Mouse (Mus musculus): Measurements from ENCODE around the gene Iqgap3. TPM values are rescaled to one million over a fixed set of nuclear protein-coding genes. Genes with fewer than 3 reads are reported as not detected.

Gene Iqgap3
- polyA plus RNA-seq, 1 experiment, result 0.96 TPM

- TF ChIP-seq CTCF (IDR thresholded peaks at IDR 0.05; ENCODE audit: extremely low read depth, insufficient read depth, low read length), result no peak
- peak overlapping the region; percentile 83; the same call in 1 of the 2 replicates for H3K4me3 ChIP-seq (ENCODE audit: insufficient read depth, low read length)
- peaks cover 25% of the 10 kb centered on the region for H3K4me1 ChIP-seq (ENCODE audit: control insufficient read depth, insufficient read depth, low read length)
- H3K27ac ChIP-seq (ENCODE audit: insufficient read depth, low read length), result peak overlapping the region; percentile 97
Observed at GRCm38 (mm10) chr3:88141439-88141786, 59.6 kb downstream of the Iqgap3 start.

GRCm38 (mm10) chr3:88141787-88142523, 60.2 kb downstream of the Iqgap3 start, which contains the start of gene Mef2d:
Gene Mef2d, plus strand, starts transcription at chr3:88142372.
- peaks cover 27% of the 10 kb centered on the region for H3K4me1 ChIP-seq (ENCODE audit: control insufficient read depth, insufficient read depth, low read length)

GRCm38 (mm10) chr3:88142546-88142915, 60.8 kb downstream of the Iqgap3 start:
- peaks cover 28% of the 10 kb centered on the region for H3K4me1 ChIP-seq (ENCODE audit: control insufficient read depth, insufficient read depth, low read length)

More at GRCm38 (mm10) chr3:88141787-88142523, 60.2 kb downstream of the Iqgap3 start, which contains the start of gene Mef2d:
- peak within 1 kb of the TSS; percentile 83 for H3K4me3 ChIP-seq (ENCODE audit: insufficient read depth, low read length)
- no peak for TF ChIP-seq CTCF (IDR thresholded peaks at IDR 0.05; ENCODE audit: extremely low read depth, insufficient read depth, low read length)
- peak; percentile 95 for TF ChIP-seq POLR2A (IDR thresholded peaks at IDR 0.05; ENCODE audit: extremely low read depth, insufficient read depth, low read length)
- H3K27ac ChIP-seq (ENCODE audit: insufficient read depth, low read length), result peak within 1 kb of the TSS; percentile 97

GRCm38 (mm10) chr3:88142916-88143771, 61.4 kb downstream of the Iqgap3 start:
- TF ChIP-seq POLR2A (IDR thresholded peaks at IDR 0.05; ENCODE audit: extremely low read depth, insufficient read depth, low read length) (peak; percentile 64), CTCF (IDR thresholded peaks at IDR 0.05; ENCODE audit: extremely low read depth, insufficient read depth, low read length) (no peak)
- peak overlapping the region; percentile 96 for H3K27ac ChIP-seq (ENCODE audit: insufficient read depth, low read length)
- H3K4me1 ChIP-seq (ENCODE audit: control insufficient read depth, insufficient read depth, low read length), result peaks cover 30% of the 10 kb centered on the region
- H3K4me3 ChIP-seq (ENCODE audit: insufficient read depth, low read length), result peak overlapping the region; percentile 83

More at GRCm38 (mm10) chr3:88142546-88142915, 60.8 kb downstream of the Iqgap3 start:
- H3K27ac ChIP-seq (ENCODE audit: insufficient read depth, low read length), result peak overlapping the region; percentile 96
- peak overlapping the region; percentile 83 for H3K4me3 ChIP-seq (ENCODE audit: insufficient read depth, low read length)
- TF ChIP-seq POLR2A (IDR thresholded peaks at IDR 0.05; ENCODE audit: extremely low read depth, insufficient read depth, low read length), result no peak
- no peak for TF ChIP-seq CTCF (IDR thresholded peaks at IDR 0.05; ENCODE audit: extremely low read depth, insufficient read depth, low read length)

- peaks cover 36% of the 10 kb centered on the region for H3K4me1 ChIP-seq (ENCODE audit: control insufficient read depth, insufficient read depth, low read length)
- peak; percentile 45; the same call in 1 of the 2 replicates for TF ChIP-seq POLR2A (IDR thresholded peaks at IDR 0.05; ENCODE audit: extremely low read depth, insufficient read depth, low read length)
- TF ChIP-seq CTCF (IDR thresholded peaks at IDR 0.05; ENCODE audit: extremely low read depth, insufficient read depth, low read length), result no peak
- H3K4me3 ChIP-seq (ENCODE audit: insufficient read depth, low read length), result peak overlapping the region; percentile 83
- peak overlapping the region; percentile 96 for H3K27ac ChIP-seq (ENCODE audit: insufficient read depth, low read length)
Observed at GRCm38 (mm10) chr3:88143961-88144486, 62.3 kb downstream of the Iqgap3 start.

- TF ChIP-seq POLR2A (IDR thresholded peaks at IDR 0.05; ENCODE audit: extremely low read depth, insufficient read depth, low read length) (no peak), CTCF (IDR thresholded peaks at IDR 0.05; ENCODE audit: extremely low read depth, insufficient read depth, low read length) (no peak)
Observed at GRCm38 (mm10) chr3:88144648-88145410, 63.1 kb downstream of the Iqgap3 start.

GRCm38 (mm10) chr3:88145411-88145782, 63.6 kb downstream of the Iqgap3 start:
- H3K27ac ChIP-seq (ENCODE audit: insufficient read depth, low read length), result peak overlapping the region; percentile 96
- H3K4me3 ChIP-seq (ENCODE audit: insufficient read depth, low read length), result peak overlapping the region; percentile 83

More at GRCm38 (mm10) chr3:88144648-88145410, 63.1 kb downstream of the Iqgap3 start:
- H3K4me1 ChIP-seq (ENCODE audit: control insufficient read depth, insufficient read depth, low read length), result peaks cover 40% of the 10 kb centered on the region
- peak overlapping the region; percentile 96 for H3K27ac ChIP-seq (ENCODE audit: insufficient read depth, low read length)
- H3K4me3 ChIP-seq (ENCODE audit: insufficient read depth, low read length), result peak overlapping the region; percentile 83

GRCm38 (mm10) chr3:88145952-88146351, 64.2 kb downstream of the Iqgap3 start:
- H3K4me1 ChIP-seq (ENCODE audit: control insufficient read depth, insufficient read depth, low read length), result peaks cover 40% of the 10 kb centered on the region
- peak overlapping the region; percentile 45 for H3K27ac ChIP-seq (ENCODE audit: insufficient read depth, low read length)
- TF ChIP-seq CTCF (IDR thresholded peaks at IDR 0.05; ENCODE audit: extremely low read depth, insufficient read depth, low read length) (no peak), POLR2A (IDR thresholded peaks at IDR 0.05; ENCODE audit: extremely low read depth, insufficient read depth, low read length) (no peak)
- H3K4me3 ChIP-seq (ENCODE audit: insufficient read depth, low read length), result peak overlapping the region; percentile 83; the same call in 1 of the 2 replicates

More at GRCm38 (mm10) chr3:88145411-88145782, 63.6 kb downstream of the Iqgap3 start:
- H3K4me1 ChIP-seq (ENCODE audit: control insufficient read depth, insufficient read depth, low read length), result peaks cover 38% of the 10 kb centered on the region
- TF ChIP-seq POLR2A (IDR thresholded peaks at IDR 0.05; ENCODE audit: extremely low read depth, insufficient read depth, low read length), result no peak
- no peak for TF ChIP-seq CTCF (IDR thresholded peaks at IDR 0.05; ENCODE audit: extremely low read depth, insufficient read depth, low read length)
